Mouse (Mus musculus): ENCODE results near the gene Prkce. TPM values are rescaled to one million over a fixed set of nuclear protein-coding genes. Genes with fewer than 3 reads are reported as not detected.

Gene Prkce
- polyA plus RNA-seq, 1 experiment from 2014 or later, result 9.0 TPM

- no peak for ATAC-seq (ENCODE audit: insufficient number of reproducible peaks, insufficient read depth, low FRiP score, low TSS enrichment, low read depth)
- 94% methylated on average over 3 of the region's 3 CpGs for WGBS
- Histone ChIP-seq H3K4me3 (no peak overlapping the region), H3K9ac (no peak overlapping the region), H3K9me3 (no peaks in the 10 kb centered on the region), H3K4me1 (no peaks in the 10 kb centered on the region), H3K4me2 (no peak overlapping the region), H3K36me3 (no peaks in the 10 kb centered on the region), H3K27ac (no peak overlapping the region), H3K27me3 (no peaks in the 10 kb centered on the region)
Observed at GRCm38 (mm10) chr17:86647226-86647625, 479.6 kb downstream of the Prkce start.

DNA sequence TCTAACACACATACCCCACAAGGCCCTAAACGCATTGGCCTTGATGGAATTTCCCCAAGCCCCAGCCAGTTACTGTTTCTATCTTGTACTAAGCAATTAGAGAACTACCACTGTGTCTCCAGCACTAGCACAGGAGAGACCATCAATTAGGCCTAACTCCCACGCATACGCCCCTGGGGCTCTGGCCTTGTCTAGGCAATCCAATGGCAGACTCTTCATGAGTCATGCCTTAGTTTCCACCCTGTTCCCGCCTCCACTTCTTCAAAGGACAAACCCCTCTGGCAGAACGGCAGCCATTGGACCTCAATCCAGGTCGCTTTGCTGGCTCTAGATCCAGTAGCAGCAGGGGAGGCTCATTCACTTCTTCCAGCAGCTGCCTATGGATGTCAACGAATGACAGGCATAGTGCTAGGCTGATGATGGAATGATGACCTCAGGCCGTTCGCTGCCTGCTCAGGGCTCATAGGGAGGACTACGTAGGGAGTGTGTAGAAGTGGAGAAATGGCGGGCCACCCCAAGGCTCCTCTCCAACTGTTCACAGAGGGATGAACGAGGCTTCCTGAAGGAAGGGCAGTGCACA, 481.4 kb downstream of the Prkce start:
- no peak overlapping the region for H3K27ac ChIP-seq
- H3K4me3 ChIP-seq, result no peak overlapping the region
- H3K9ac ChIP-seq, result no peak overlapping the region
- H3K4me1 ChIP-seq, result no peaks in the 10 kb centered on the region
- no peaks in the 10 kb centered on the region for H3K27me3 ChIP-seq
- 87% methylated on average over 12 of the region's 12 CpGs for WGBS
- no peaks in the 10 kb centered on the region for H3K36me3 ChIP-seq
- no peak for ATAC-seq (ENCODE audit: insufficient number of reproducible peaks, insufficient read depth, low FRiP score, low TSS enrichment, low read depth)
- no peaks in the 10 kb centered on the region for H3K9me3 ChIP-seq
- no peak overlapping the region for H3K4me2 ChIP-seq

- ATAC-seq (ENCODE audit: insufficient number of reproducible peaks, insufficient read depth, low FRiP score, low TSS enrichment, low read depth), result no peak
- Histone ChIP-seq H3K4me2 (no peak overlapping the region), H3K4me3 (no peak overlapping the region), H3K9me3 (no peaks in the 10 kb centered on the region), H3K27ac (no peak overlapping the region), H3K27me3 (no peaks in the 10 kb centered on the region), H3K4me1 (no peaks in the 10 kb centered on the region), H3K36me3 (peaks cover 7% of the 10 kb centered on the region; the same call in 1 of the 2 replicates), H3K9ac (no peak overlapping the region)
- 93% methylated on average over 6 of the region's 6 CpGs for WGBS
Observed at GRCm38 (mm10) chr17:86650241-86650640, 482.7 kb downstream of the Prkce start.

DNA sequence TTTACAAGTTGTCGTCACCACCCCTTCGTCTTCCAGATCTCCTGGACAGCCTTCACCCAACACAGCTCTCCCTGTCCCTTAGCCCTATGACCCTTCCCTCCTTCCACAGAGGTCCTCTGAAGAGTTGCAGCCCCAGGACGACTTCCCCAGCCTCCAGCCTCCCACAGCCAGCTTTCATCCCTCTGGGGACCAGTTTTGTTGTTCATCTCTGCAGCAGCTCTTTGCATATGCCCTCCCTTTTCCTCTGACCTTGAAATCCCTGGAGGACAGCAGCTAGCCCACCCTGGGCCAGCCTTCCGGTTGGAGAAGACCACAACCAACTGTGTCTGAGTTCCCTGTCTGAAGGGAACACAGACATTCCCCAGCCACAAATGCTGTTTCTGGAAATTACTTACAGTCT, 483.5 kb downstream of the Prkce start:
- Histone ChIP-seq H3K4me2 (no peak overlapping the region), H3K27ac (no peak overlapping the region), H3K4me1 (no peaks in the 10 kb centered on the region), H3K9ac (no peak overlapping the region), H3K4me3 (no peak overlapping the region), H3K27me3 (no peaks in the 10 kb centered on the region), H3K36me3 (peaks cover 7% of the 10 kb centered on the region; the same call in 1 of the 2 replicates), H3K9me3 (no peaks in the 10 kb centered on the region)
- no peak for ATAC-seq (ENCODE audit: insufficient number of reproducible peaks, insufficient read depth, low FRiP score, low TSS enrichment, low read depth)
- 71% methylated on average over 4 of the region's 4 CpGs for WGBS

- ATAC-seq (ENCODE audit: insufficient number of reproducible peaks, insufficient read depth, low FRiP score, low TSS enrichment, low read depth), result no peak
- Histone ChIP-seq H3K27me3 (no peaks in the 10 kb centered on the region), H3K27ac (no peak overlapping the region), H3K4me3 (no peak overlapping the region), H3K4me2 (no peak overlapping the region), H3K9me3 (no peaks in the 10 kb centered on the region), H3K36me3 (peaks cover 7% of the 10 kb centered on the region; the same call in 1 of the 2 replicates), H3K4me1 (no peaks in the 10 kb centered on the region), H3K9ac (no peak overlapping the region)
- 86% methylated on average over 1 of the region's 1 CpGs for WGBS
Observed at GRCm38 (mm10) chr17:86652751-86653150, 485.2 kb downstream of the Prkce start.

DNA sequence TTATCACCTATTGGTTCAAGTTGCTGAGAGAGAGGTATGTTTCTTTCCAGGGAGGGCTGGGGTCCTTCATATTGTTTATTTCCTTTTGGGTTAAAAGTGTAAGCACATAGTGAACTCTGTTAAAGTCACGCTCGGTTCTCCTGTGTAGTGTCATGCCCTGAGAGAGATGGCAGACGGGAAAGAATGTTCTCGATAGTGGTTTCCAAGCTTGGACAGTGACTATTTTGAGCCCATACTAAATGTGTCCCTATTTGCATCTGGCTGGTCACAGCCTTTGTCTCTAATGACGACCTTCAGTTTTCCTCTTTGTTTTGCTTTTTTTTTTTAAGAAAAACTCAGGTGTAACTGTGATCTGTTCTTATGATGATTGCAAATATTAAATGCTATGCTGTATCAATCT, 488.8 kb downstream of the Prkce start:
- Histone ChIP-seq H3K27me3 (no peaks in the 10 kb centered on the region), H3K36me3 (peaks cover 7% of the 10 kb centered on the region; the same call in 1 of the 2 replicates), H3K9ac (no peak overlapping the region), H3K4me1 (no peaks in the 10 kb centered on the region), H3K9me3 (no peaks in the 10 kb centered on the region), H3K27ac (no peak overlapping the region), H3K4me3 (no peak overlapping the region), H3K4me2 (no peak overlapping the region)
- WGBS, result 85% methylated on average over 5 of the region's 5 CpGs
- ATAC-seq (ENCODE audit: insufficient number of reproducible peaks, insufficient read depth, low FRiP score, low TSS enrichment, low read depth), result no peak

- WGBS, result 26% methylated on average over 1 of the region's 1 CpGs
- Histone ChIP-seq H3K36me3 (no peaks in the 10 kb centered on the region), H3K4me2 (no peak overlapping the region), H3K9ac (no peak overlapping the region), H3K9me3 (no peaks in the 10 kb centered on the region), H3K4me1 (no peaks in the 10 kb centered on the region), H3K27me3 (no peaks in the 10 kb centered on the region), H3K4me3 (no peak overlapping the region), H3K27ac (no peak overlapping the region)
- no peak for ATAC-seq (ENCODE audit: insufficient number of reproducible peaks, insufficient read depth, low FRiP score, low TSS enrichment, low read depth)
Observed at GRCm38 (mm10) chr17:86662301-86662700, 494.7 kb downstream of the Prkce start.

DNA sequence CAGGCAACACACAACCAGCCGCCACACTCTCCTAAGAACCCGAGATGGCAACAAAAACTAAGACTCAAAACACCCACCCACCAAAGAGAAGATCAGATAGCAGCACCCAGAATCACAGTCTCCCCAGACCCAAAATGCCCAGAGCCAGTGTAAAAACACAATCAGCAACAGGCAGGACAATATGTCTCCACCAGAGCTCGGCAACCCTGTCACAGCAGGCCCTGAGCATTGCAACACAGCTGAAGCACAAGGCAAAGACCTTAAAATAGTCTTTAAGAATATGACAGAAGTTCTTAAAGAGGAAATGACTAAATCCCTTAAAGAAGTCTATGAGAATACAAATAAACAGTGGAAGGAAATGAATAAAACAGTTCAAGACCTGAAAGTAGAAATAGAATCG, 495.9 kb downstream of the Prkce start:
- Histone ChIP-seq H3K27ac (no peak overlapping the region), H3K9ac (no peak overlapping the region), H3K9me3 (no peaks in the 10 kb centered on the region), H3K27me3 (no peaks in the 10 kb centered on the region), H3K4me3 (no peak overlapping the region), H3K4me2 (no peak overlapping the region), H3K4me1 (no peaks in the 10 kb centered on the region), H3K36me3 (no peaks in the 10 kb centered on the region)
- WGBS, result 77% methylated on average over 4 of the region's 4 CpGs
- no peak for ATAC-seq (ENCODE audit: insufficient number of reproducible peaks, insufficient read depth, low FRiP score, low TSS enrichment, low read depth)

GRCm38 (mm10) chr17:86667836-86668600, 500.4 kb downstream of the Prkce start:
- no peaks in the 10 kb centered on the region for H3K9me3 ChIP-seq
- no peak overlapping the region for H3K27ac ChIP-seq
- peaks cover 8% of the 10 kb centered on the region; the same call in 1 of the 2 replicates for H3K4me1 ChIP-seq
- H3K9ac ChIP-seq, result no peak overlapping the region
- H3K36me3 ChIP-seq, result no peaks in the 10 kb centered on the region
- H3K4me3 ChIP-seq, result no peak overlapping the region
- WGBS, result 86% methylated on average over 8 of the region's 8 CpGs
- ATAC-seq (ENCODE audit: insufficient number of reproducible peaks, insufficient read depth, low FRiP score, low TSS enrichment, low read depth), result no peak
- H3K27me3 ChIP-seq, result no peaks in the 10 kb centered on the region
- H3K4me2 ChIP-seq, result no peak overlapping the region

DNA sequence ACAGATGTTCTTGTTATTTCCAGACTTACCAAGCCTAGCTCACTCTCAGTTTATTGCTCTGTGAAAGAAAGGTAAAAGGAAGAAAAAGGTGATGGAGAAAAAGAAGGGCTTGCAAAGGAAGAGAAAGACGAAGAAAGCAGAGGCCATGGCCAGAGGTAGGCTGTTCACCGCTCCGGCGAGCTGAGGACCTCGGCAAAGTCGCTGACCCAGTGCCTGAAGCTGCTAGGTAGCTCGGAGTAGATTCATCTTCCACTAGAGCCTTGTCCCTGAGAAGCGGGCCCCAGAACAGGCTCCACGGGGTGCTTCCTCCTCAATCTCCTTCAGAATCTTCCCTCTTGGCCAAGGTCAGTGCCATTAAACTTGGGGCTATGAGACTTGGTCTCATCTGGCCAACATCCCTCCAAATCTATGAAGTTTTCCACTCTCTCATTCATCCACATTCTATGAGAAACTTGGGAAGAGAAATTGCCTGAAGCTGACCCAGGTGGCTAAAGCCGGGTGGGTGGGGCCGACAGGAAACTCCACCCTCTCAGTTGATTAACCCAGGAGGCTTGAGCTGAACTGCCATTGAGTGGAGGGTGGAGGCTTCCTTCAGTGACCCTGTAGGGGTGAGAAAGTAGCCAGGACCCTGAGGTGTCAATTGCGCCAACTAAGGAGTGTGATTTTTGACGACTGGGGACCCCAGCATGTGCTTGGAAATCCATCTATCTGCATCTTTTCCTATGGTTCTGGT, 502.2 kb downstream of the Prkce start:
- no peaks in the 10 kb centered on the region for H3K9me3 ChIP-seq
- peaks cover 8% of the 10 kb centered on the region; the same call in 1 of the 2 replicates for H3K4me1 ChIP-seq
- no peaks in the 10 kb centered on the region for H3K36me3 ChIP-seq
- H3K27me3 ChIP-seq, result no peaks in the 10 kb centered on the region
- no peak overlapping the region for H3K4me3 ChIP-seq
- H3K9ac ChIP-seq, result no peak overlapping the region
- H3K4me2 ChIP-seq, result no peak overlapping the region
- no peak for ATAC-seq (ENCODE audit: insufficient number of reproducible peaks, insufficient read depth, low FRiP score, low TSS enrichment, low read depth)
- H3K27ac ChIP-seq, result peak overlapping the region; percentile 45; the same call in 1 of the 2 replicates
- 90% methylated on average over 13 of the region's 13 CpGs for WGBS

- Histone ChIP-seq H3K4me3 (no peak overlapping the region), H3K9ac (no peak overlapping the region), H3K4me1 (peaks cover 8% of the 10 kb centered on the region; the same call in 1 of the 2 replicates), H3K27me3 (no peaks in the 10 kb centered on the region), H3K27ac (0 out of 2 replicates have a peak overlapping the region, but pooled peaks have one; percentile 45), H3K36me3 (no peaks in the 10 kb centered on the region), H3K9me3 (no peaks in the 10 kb centered on the region), H3K4me2 (no peak overlapping the region)
- WGBS, result 34% methylated on average over 7 of the region's 7 CpGs
- ATAC-seq (ENCODE audit: insufficient number of reproducible peaks, insufficient read depth, low FRiP score, low TSS enrichment, low read depth), result no peak
Observed at GRCm38 (mm10) chr17:86670731-86671130, 503.1 kb downstream of the Prkce start.

All from embryonic facial prominence, embryonic 13.5 days (tissue).